Mouse (Mus musculus) retina, embryonic 14.5 days (tissue): Measurements from ENCODE around the gene S100a1.

ENCODE experiments used
- DNase-seq: peaks from one replicate; pipeline ENCODE4 v3.0.0-alpha.2; 2015; ENCODE audit warnings: low spot score

S100a1 gene

GRCm38 (mm10) chr3:90509747-90510123 is 4.5 kb downstream of the S100a1 start:
- DNase-seq, result no peak

GRCm38 (mm10) chr3:90508950-90509746 is 5.0 kb downstream of the S100a1 start, which contains the start of gene Chtop:
Gene Chtop, minus strand, starts transcription at chr3:90509498.
- peak; percentile 100 for DNase-seq

- no peak for DNase-seq
Measured at GRCm38 (mm10) chr3:90508287-90508949, 5.8 kb downstream of the S100a1 start.

GRCm38 (mm10) chr3:90506362-90506761 is 7.8 kb downstream of the S100a1 start:
- DNase-seq, result no peak

GRCm38 (mm10) chr3:90505216-90505615 is 9.0 kb downstream of the S100a1 start:
- DNase-seq, result no peak

GRCm38 (mm10) chr3:90503444-90503843 is 10.7 kb downstream of the S100a1 start:
- no peak for DNase-seq

GRCm38 (mm10) chr3:90497597-90497996 is 16.6 kb downstream of the S100a1 start:
- no peak for DNase-seq

GRCm38 (mm10) chr3:90495850-90496525 is 18.2 kb downstream of the S100a1 start:
- no peak for DNase-seq

GRCm38 (mm10) chr3:90493831-90494540 is 20.2 kb downstream of the S100a1 start:
- no peak for DNase-seq

GRCm38 (mm10) chr3:90491350-90491749 is 22.8 kb downstream of the S100a1 start:
- DNase-seq, result no peak

GRCm38 (mm10) chr3:90490696-90491256 is 23.4 kb downstream of the S100a1 start, which contains the start of gene Snapin:
Gene Snapin, minus strand, starts transcription at chr3:90491033.
- DNase-seq, result peak; percentile 98

GRCm38 (mm10) chr3:90488576-90488975 is 25.6 kb downstream of the S100a1 start:
- DNase-seq, result no peak

GRCm38 (mm10) chr3:90486998-90487397 is 27.2 kb downstream of the S100a1 start:
- no peak for DNase-seq

GRCm38 (mm10) chr3:90475831-90476611 is 38.2 kb downstream of the S100a1 start, which contains the start of gene Ilf2:
Gene Ilf2, plus strand, starts transcription at chr3:90476126.
- peak; percentile 100 for DNase-seq

- no peak for DNase-seq
Measured at GRCm38 (mm10) chr3:90475151-90475830, 38.9 kb downstream of the S100a1 start.

- DNase-seq, result peak; percentile 72
Measured at GRCm38 (mm10) chr3:90472213-90472612, 42.0 kb downstream of the S100a1 start.

GRCm38 (mm10) chr3:90467618-90468300 is 46.4 kb downstream of the S100a1 start:
- DNase-seq, result no peak

- DNase-seq, result peak; percentile 89
Measured at GRCm38 (mm10) chr3:90466311-90466766, 47.9 kb downstream of the S100a1 start.

- peak; percentile 47 for DNase-seq
Measured at GRCm38 (mm10) chr3:90465686-90466310, 48.4 kb downstream of the S100a1 start, which contains the start of gene Npr1. Gene Npr1, minus strand, starts transcription at chr3:90465866.
